Comparison of ENCODE assay signal across 8 mouse cellular contexts in the genomic region with DNA sequence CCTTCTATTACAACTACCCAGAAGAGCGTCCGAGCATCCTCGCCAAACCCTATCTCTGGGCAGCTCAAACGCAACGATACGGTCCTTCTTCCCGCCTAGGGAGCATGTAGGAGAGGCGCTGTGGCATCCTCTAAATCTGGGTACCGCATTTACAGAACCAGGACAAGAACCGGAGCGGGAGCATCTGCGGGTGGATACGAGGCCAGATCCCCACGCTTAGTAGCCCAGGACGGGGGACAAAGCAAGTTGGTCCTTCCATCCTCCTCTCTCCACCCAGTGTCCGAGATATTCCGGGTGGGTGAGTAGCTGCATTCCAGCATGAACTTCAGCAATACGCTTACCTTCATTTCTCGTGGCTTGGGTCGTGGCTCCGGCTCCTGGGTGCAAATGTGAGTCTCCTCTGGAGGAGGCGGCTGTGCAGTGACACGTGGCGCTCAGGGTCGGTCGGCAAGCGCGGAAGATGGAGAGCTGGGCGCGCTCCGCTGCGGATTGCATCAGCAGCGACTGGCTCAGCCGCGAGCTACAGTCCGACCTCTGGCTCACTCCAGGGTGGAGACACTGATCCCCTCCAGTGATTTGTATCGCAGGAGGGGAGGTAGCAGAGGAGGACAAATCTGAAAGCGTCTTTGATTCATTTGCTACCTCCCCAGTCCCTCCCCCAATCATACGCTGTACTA. TPM values are rescaled to one million over a fixed set of nuclear protein-coding genes. Genes with fewer than 3 reads are reported as not detected.
A peak's percentile ranks its signal among the peaks of the same experiment; 100 is the strongest.
DNase-seq lines count a peak whose midpoint lies in the region; ATAC-seq and TF ChIP-seq lines count a peak whose summit lies in the region.

A gene (minus strand): TSS at position 637 of the 677 bp plus-strand sequence.

- peak; percentile 91 for ATAC-seq in kidney, embryonic 14.5 days (ENCODE audit: low FRiP score, low TSS enrichment)
- ATAC-seq in liver, embryonic 15.5 days (ENCODE audit: insufficient read depth): no peak

- no peak within 1 kb of the TSS for H3K27ac ChIP-seq in bone marrow, adult 2 months (ENCODE audit: control insufficient read depth, insufficient read depth, low read depth, low read length, poor library complexity)
- no peak within 1 kb of the TSS for H3K27ac ChIP-seq in kidney, embryonic 14.5 days (ENCODE audit: low read depth, low read length)
- no peak within 1 kb of the TSS for H3K27ac ChIP-seq in liver, embryonic 15.5 days (replicated peaks)

- DNase-seq in cerebellum, adult 8-10 months: peak; percentile 10
- DNase-seq in cerebellum, adult 18-20 months: no peak
- peak; percentile 84 for DNase-seq in 3T3-L1 (ENCODE audit: low read depth, low spot score)
- peak; percentile 59 for DNase-seq in forelimb bud, embryonic 11.5 days (ENCODE audit: low read depth, low spot score)
- DNase-seq in right cerebral cortex, adult 2 months (ENCODE audit: low spot score in 2 of 2): peak; percentile 28 to 31

- H3K4me1 ChIP-seq in bone marrow, adult 2 months (ENCODE audit: control insufficient read depth, insufficient read depth, low read length): peaks cover 2% of the 10 kb centered on the region; the same call in 1 of the 2 replicates
- no peaks in the 10 kb centered on the region for H3K4me1 ChIP-seq in kidney, embryonic 14.5 days (ENCODE audit: control insufficient read depth, insufficient read depth, low read length)
- peaks cover 5% of the 10 kb centered on the region; the same call in 1 of the 2 replicates for H3K4me1 ChIP-seq in liver, embryonic 15.5 days (replicated peaks)

- H3K4me3 ChIP-seq in bone marrow, adult 2 months (replicated peaks; ENCODE audit: control insufficient read depth, low read depth, low read length): peak within 1 kb of the TSS; percentile 3
- peak within 1 kb of the TSS; percentile 51 for H3K4me3 ChIP-seq in kidney, embryonic 14.5 days (ENCODE audit: low read length)
- H3K4me3 ChIP-seq in liver, embryonic 15.5 days (replicated peaks): peak within 1 kb of the TSS; percentile 23

- H3K36me3 ChIP-seq in kidney, embryonic 14.5 days (ENCODE audit: control insufficient read depth, insufficient read depth, low read length): no peaks in the 10 kb centered on the region
- H3K36me3 ChIP-seq in liver, embryonic 15.5 days (replicated peaks): no peaks in the 10 kb centered on the region

- peak within 1 kb of the TSS; percentile 45; the same call in 1 of the 2 replicates for H3K9ac ChIP-seq in kidney, embryonic 14.5 days (ENCODE audit: low read depth, low read length)
- H3K9ac ChIP-seq in liver, embryonic 15.5 days: no peak within 1 kb of the TSS

- H3K9me3 ChIP-seq in kidney, embryonic 14.5 days (ENCODE audit: control insufficient read depth, low read length): no peaks in the 10 kb centered on the region
- no peaks in the 10 kb centered on the region for H3K9me3 ChIP-seq in liver, embryonic 15.5 days (replicated peaks)

- H3K4me2 ChIP-seq in kidney, embryonic 14.5 days (replicated peaks; ENCODE audit: low read depth, low read length): peak within 1 kb of the TSS; percentile 91
- peak within 1 kb of the TSS; percentile 48 for H3K4me2 ChIP-seq in liver, embryonic 15.5 days

- TF ChIP-seq POLR2A in bone marrow, adult 2 months (IDR thresholded peaks at IDR 0.05; ENCODE audit: borderline replicate concordance, control insufficient read depth, low read depth, low read length): no peak

- no peak for TF ChIP-seq CTCF in bone marrow, adult 2 months (IDR thresholded peaks at IDR 0.05; ENCODE audit: control insufficient read depth, insufficient read depth, low read length)

- H3K27me3 ChIP-seq in kidney, embryonic 14.5 days (ENCODE audit: control insufficient read depth, insufficient read depth, low read length): no peaks in the 10 kb centered on the region
- H3K27me3 ChIP-seq in liver, embryonic 15.5 days: peaks cover 47% of the 10 kb centered on the region

- 1% methylated on average over 39 of the region's 39 CpGs for WGBS in bone marrow, adult 2 months
- WGBS in kidney, embryonic 14.5 days: under 1% methylated on average over 39 of the region's 39 CpGs
- under 1% methylated on average over 39 of the region's 39 CpGs for WGBS in liver, embryonic 15.5 days (ENCODE audit: insufficient replicate concordance)

RNA-seq across cellular contexts. Expression of the gene that starts here (rescaled TPM):
- polyA plus RNA-seq in bone marrow, adult 2 months (2011; ENCODE audit: insufficient read depth, insufficient read length, low replicate concordance, missing spikeins): 1.9 and 20.3 TPM in 2 replicates
- 6.5 and 8.6 TPM in 2 replicates for polyA plus RNA-seq in kidney, embryonic 14.5 days (2014; fragmentation: Nextera tagmentation; extraction: Ambion mirVana)
- polyA plus RNA-seq in liver, embryonic 15.5 days (2015; fragmentation: Nextera tagmentation; extraction: Ambion mirVana): 0.94 and 1.3 TPM in 2 replicates

Comparison
In these comparisons a context has a peak if more than half of its experiments do, and no peak if none do; other contexts are left out.
1. DNase-seq: peak in cerebellum, adult 8-10 months (single experiment), 3T3-L1 (single experiment), forelimb bud, embryonic 11.5 days (single experiment) and right cerebral cortex, adult 2 months (2 of 2); none in cerebellum, adult 18-20 months (0 of 2).
2. Peak in every context shown above with its lines, with median percentiles within 50 percentile points of each other: H3K4me3 ChIP-seq.